Mouse (Mus musculus) erythroblast, embryonic 14.5 days (primary cell): Measurements from ENCODE around the gene Clip2. TPM values are rescaled to one million over a fixed set of nuclear protein-coding genes. Genes with fewer than 3 reads are reported as not detected.

ENCODE experiments used
- H3K27me3 ChIP-seq: 2 replicates; pipeline ENCODE4 v1.6.1; 2012; ENCODE audit warnings: inconsistent platforms; ENCODE audit not compliant: control insufficient read depth
- H3K36me3 ChIP-seq: 2 replicates; pipeline ENCODE4 v1.6.1; 2012; ENCODE audit warnings: mild to moderate bottlenecking, inconsistent platforms; ENCODE audit not compliant: control insufficient read depth
- H3K4me1 ChIP-seq: 2 replicates; pipeline ENCODE4 v1.6.1; 2012; ENCODE audit warnings: inconsistent platforms; ENCODE audit not compliant: control insufficient read depth
- H3K4me3 ChIP-seq: replicated peaks from 2 replicates; pipeline ENCODE3; 2012; ENCODE audit warnings: moderate library complexity, mild to moderate bottlenecking, inconsistent platforms
- H3K9me3 ChIP-seq: 2 replicates; pipeline ENCODE4 v1.6.1; 2012; ENCODE audit warnings: low read length, inconsistent platforms, mixed read lengths; ENCODE audit not compliant: control insufficient read depth
- GATA1 ChIP-seq: IDR thresholded peaks from 2 replicates; pipeline ENCODE4 v1.6.1; 2012; ENCODE audit warnings: low read length, inconsistent platforms, mixed read lengths
- TAL1 ChIP-seq: IDR thresholded peaks from 3 replicates; pipeline ENCODE4 v1.6.1; 2012; ENCODE audit warnings: low read length, inconsistent platforms, mixed read lengths
- polyA plus RNA-seq: library from polyadenylated mRNA; stranded (reverse); fragments of >175 nt; gene quantifications from 2 replicates; pipeline ENCODE4 v1.2.3, GENCODE M21; 2012

Gene Clip2
- polyA plus RNA-seq, 1 experiment: 0.16 TPM

- Histone ChIP-seq H3K27me3 (no peaks in the 10 kb centered on the region), H3K4me3 (no peak overlapping the region), H3K9me3 (no peaks in the 10 kb centered on the region; the same call in 1 of the 2 replicates), H3K36me3 (no peaks in the 10 kb centered on the region), H3K4me1 (peaks cover 25% of the 10 kb centered on the region)
- TF ChIP-seq GATA1: no peak
- TF ChIP-seq TAL1: no peak
These were observed 16.8 kb upstream of the Clip2 start for GRCm38 (mm10) chr5:134568964-134569491.

DNA sequence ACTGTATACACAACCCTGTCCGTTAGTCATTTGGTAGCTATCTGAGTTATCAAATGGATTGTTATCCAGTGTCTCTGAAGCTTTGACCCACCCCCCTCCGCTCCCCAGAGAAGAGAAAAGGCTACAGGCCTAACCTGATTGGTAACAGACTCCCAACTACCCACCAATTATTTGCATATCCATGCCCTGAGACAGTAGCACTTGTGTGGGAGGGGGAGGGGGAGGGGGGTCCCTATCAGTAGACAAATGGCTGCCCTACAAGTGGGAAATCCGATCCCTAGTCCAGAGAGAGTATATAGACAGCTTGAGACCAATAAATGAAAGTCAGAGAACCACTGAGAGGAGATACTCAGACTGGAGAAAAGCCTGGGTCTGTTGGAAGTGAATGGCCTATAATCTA, 15.8 kb upstream of the Clip2 start:
- TF ChIP-seq GATA1 (no peak), TAL1 (no peak)
- Histone ChIP-seq H3K27me3 (no peaks in the 10 kb centered on the region), H3K36me3 (no peaks in the 10 kb centered on the region)

DNA sequence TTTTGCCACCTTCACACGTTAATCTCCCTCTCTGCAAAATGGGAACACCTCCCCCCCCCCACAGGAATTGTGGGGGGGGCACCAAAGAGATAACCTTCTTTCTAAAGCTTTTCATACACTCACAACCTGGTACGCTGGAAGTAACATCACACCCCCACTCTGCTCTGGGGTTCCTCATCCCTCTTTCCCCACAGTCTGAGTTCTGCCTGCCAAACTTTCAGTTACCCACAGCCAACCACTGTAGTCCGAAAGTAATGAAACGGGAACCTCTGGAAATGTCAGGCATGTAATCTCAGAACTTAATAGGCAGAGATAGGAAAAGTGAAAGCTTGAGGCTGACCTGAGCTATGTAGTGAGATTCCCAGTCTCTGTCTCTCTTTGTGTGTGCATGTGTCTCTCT, 15.2 kb upstream of the Clip2 start:
- Histone ChIP-seq H3K4me1 (peaks cover 12% of the 10 kb centered on the region), H3K27me3 (no peaks in the 10 kb centered on the region), H3K36me3 (no peaks in the 10 kb centered on the region), H3K9me3 (no peaks in the 10 kb centered on the region; the same call in 1 of the 2 replicates), H3K4me3 (no peak overlapping the region)
- TF ChIP-seq TAL1: no peak
- no peak for TF ChIP-seq GATA1

More for the DNA sequence above, 15.8 kb upstream of the Clip2 start:
- Histone ChIP-seq H3K4me1 (peaks cover 18% of the 10 kb centered on the region), H3K9me3 (no peaks in the 10 kb centered on the region; the same call in 1 of the 2 replicates), H3K4me3 (no peak overlapping the region)

DNA sequence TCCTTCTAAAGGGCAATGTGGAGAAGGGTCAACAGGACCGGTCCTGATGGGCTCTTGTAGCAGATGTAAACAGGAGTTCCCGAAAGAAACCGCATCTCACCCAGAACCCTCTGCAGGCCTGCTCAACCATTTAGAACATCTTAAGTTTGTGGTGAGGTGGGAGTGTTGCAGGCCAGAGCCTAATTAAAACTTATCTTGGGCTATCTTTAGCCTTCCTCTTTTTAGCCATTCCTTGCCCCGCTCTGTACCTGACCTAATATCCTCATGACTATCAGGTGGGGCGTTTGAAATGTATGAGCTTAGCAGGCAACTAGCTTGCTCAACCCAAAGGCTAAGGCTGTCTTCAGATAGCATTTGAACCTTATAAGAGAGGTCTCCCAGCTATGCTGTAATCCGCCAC, 13.5 kb upstream of the Clip2 start:
- no peak overlapping the region for H3K4me3 ChIP-seq
- no peaks in the 10 kb centered on the region for H3K27me3 ChIP-seq
- H3K9me3 ChIP-seq: no peaks in the 10 kb centered on the region
- H3K4me1 ChIP-seq: no peaks in the 10 kb centered on the region
- H3K36me3 ChIP-seq: no peaks in the 10 kb centered on the region
- TF ChIP-seq TAL1 (no peak), GATA1 (no peak)

DNA sequence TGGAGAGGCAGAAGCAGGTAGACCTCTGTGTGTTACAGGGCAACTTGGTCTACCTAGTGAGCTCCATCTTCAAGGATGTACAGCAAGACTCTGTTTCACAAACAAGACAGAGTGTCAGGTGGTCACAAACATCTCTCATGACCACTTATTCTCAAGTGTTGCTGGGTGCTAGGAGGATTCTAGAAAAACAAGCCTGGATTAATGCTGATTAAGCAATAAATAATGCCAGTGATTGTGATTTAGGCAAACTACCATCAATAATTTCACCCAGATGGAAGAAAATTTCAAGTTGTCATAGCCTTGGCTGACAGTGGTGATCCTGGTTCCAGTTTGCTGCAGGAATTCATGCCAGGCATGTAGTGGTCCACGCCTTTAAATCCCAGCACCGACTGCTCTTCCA, 12.0 kb upstream of the Clip2 start:
- no peak for TF ChIP-seq TAL1
- no peak for TF ChIP-seq GATA1
- H3K27me3 ChIP-seq: no peaks in the 10 kb centered on the region
- no peaks in the 10 kb centered on the region for H3K4me1 ChIP-seq
- H3K36me3 ChIP-seq: no peaks in the 10 kb centered on the region
- H3K9me3 ChIP-seq: no peaks in the 10 kb centered on the region
- no peak overlapping the region for H3K4me3 ChIP-seq

GRCm38 (mm10) chr5:134560450-134561171, 8.4 kb upstream of the Clip2 start:
- Histone ChIP-seq H3K36me3 (no peaks in the 10 kb centered on the region), H3K4me3 (no peak overlapping the region), H3K27me3 (peaks cover 2% of the 10 kb centered on the region; the same call in 1 of the 2 replicates), H3K4me1 (no peaks in the 10 kb centered on the region), H3K9me3 (no peaks in the 10 kb centered on the region)
- no peak for TF ChIP-seq TAL1
- no peak for TF ChIP-seq GATA1

DNA sequence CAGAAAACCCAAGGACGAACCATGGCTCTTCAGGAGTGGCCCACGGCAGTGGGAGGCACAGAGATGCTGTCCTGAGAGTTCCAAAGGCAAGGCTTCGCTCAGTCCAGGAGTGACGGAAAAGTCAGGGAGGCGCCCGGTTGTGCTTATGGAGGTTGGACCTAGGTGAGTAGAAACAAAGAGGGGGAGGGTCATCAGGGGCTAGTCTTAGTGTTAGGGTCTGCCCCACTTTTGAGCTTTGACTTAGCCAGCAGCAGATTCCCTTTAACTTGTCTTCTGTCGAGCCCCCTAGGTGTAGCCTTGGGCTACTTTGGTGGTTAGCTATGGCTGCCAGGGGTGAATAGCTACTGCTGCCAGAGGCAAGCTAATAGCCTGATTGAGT, 7.8 kb upstream of the Clip2 start, which contains the start of gene Syna:
TSS of gene Syna (minus strand) at position 101 of the 379 bp plus-strand sequence.
- Histone ChIP-seq H3K36me3 (no peaks in the 10 kb centered on the region), H3K27me3 (peaks cover 6% of the 10 kb centered on the region; the same call in 1 of the 2 replicates), H3K9me3 (no peaks in the 10 kb centered on the region), H3K4me3 (no peak within 1 kb of the TSS), H3K4me1 (peaks cover 2% of the 10 kb centered on the region; the same call in 1 of the 2 replicates)
- no peak for TF ChIP-seq GATA1
- TF ChIP-seq TAL1: no peak

- Histone ChIP-seq H3K36me3 (no peaks in the 10 kb centered on the region), H3K4me1 (peaks cover 18% of the 10 kb centered on the region), H3K4me3 (no peak overlapping the region), H3K27me3 (peaks cover 28% of the 10 kb centered on the region), H3K9me3 (no peaks in the 10 kb centered on the region)
- TF ChIP-seq GATA1 (no peak), TAL1 (no peak)
These were observed 3.4 kb upstream of the Clip2 start for GRCm38 (mm10) chr5:134555463-134556164.

- Histone ChIP-seq H3K4me3 (no peak overlapping the region), H3K27me3 (peaks cover 29% of the 10 kb centered on the region), H3K4me1 (peaks cover 18% of the 10 kb centered on the region), H3K9me3 (no peaks in the 10 kb centered on the region), H3K36me3 (no peaks in the 10 kb centered on the region)
- TF ChIP-seq GATA1 (no peak), TAL1 (no peak)
These were observed 1.8 kb upstream of the Clip2 start for GRCm38 (mm10) chr5:134553951-134554546.
